Mouse (Mus musculus) CD4-positive, CD25-positive, alpha-beta regulatory T cell (primary cell): ENCODE data around the gene Dock2. TPM values are rescaled to one million over a fixed set of nuclear protein-coding genes. Genes with fewer than 3 reads are reported as not detected.

Experiments used
- polyA plus RNA-seq: library from polyadenylated mRNA; unstranded; fragments of 100-300 nt; shearing (Covaris generic); gene quantifications from one replicate; pipeline ENCODE4 v1.2.1, GENCODE M21; 2017

Gene Dock2
- polyA plus RNA-seq, result 449 TPM

DNA sequence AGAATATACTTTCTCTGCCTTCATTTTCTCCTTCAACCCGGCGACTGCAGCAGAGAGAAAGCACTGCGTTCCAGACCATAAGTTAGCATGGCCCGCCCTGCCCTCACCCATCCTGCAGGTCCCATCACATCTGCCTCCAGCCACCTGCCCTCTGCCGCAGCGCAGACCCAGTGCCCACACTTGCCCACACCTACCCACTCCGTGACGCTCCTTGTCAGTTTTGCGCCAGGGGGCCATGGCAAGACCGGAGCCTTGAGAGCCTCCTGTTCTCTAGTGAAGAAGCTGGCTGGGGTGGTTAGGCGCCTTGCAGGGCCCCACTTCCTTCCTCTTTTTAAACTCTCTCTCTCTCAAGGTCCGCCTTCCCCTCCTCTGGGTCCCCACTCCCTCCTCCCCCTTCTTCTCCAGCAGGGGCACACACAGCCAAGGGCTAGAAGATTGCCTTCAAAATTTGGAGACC, at the start of gene Dock2:
Dock2 (minus strand) TSS at position 306 of the 457 bp plus-strand sequence.

GRCm38 (mm10) chr11:34314534-34315379, 468.9 kb downstream of the Dock2 start, which contains the start of gene Fam196b:
Fam196b (plus strand) TSS chr11:34314822.

GRCm38 (mm10) chr11:34207989-34208388, 575.7 kb downstream of the Dock2 start, which contains the start of gene Foxi1:
Foxi1 (minus strand) TSS chr11:34208089.

Other genes starting within 250 kb of the Dock2 start
- gene Spdl1, start 49.7 kb upstream of the Dock2 start, polyA plus RNA-seq, result 2.5 TPM